9 mouse cellular contexts compared by ENCODE assay signal in genomic region chr10:63377468-63377867, GRCm38 (mm10). TPM values are rescaled to one million over a fixed set of nuclear protein-coding genes. Genes with fewer than 3 reads are reported as not detected.
DNase-seq lines count a peak whose midpoint lies in the region; ATAC-seq lines count a peak whose summit lies in the region.
"Had no signal": no experiment of that assay in that cellular context is flagged by ENCODE, and none has a peak within 500 bp of the region (broad histone marks: within the 10 kb centered on the region; RNA-seq: fewer than 3 reads in every experiment).

No protein-coding gene starts in this region.

- WGBS in forebrain, embryonic 10.5 days: 23% methylated on average over 9 of the region's 9 CpGs
- 21% methylated on average over 9 of the region's 9 CpGs for WGBS in forebrain, embryonic 12.5 days

- H3K27me3 ChIP-seq in forebrain, embryonic 10.5 days (ENCODE audit: poor library complexity, severe bottlenecking): peaks cover 16% of the 10 kb centered on the region
- H3K27me3 ChIP-seq in forebrain, embryonic 12.5 days: peaks cover 23% of the 10 kb centered on the region
- H3K27me3 ChIP-seq: liver, embryonic 15.5 days had no signal

- H3K9me3 ChIP-seq in forebrain, embryonic 10.5 days: no peaks in the 10 kb centered on the region
- no peaks in the 10 kb centered on the region for H3K9me3 ChIP-seq in forebrain, embryonic 12.5 days
- H3K9me3 ChIP-seq: liver, embryonic 15.5 days had no signal

- no peak overlapping the region for H3K4me3 ChIP-seq in forebrain, embryonic 10.5 days
- no peak overlapping the region for H3K4me3 ChIP-seq in forebrain, embryonic 12.5 days (replicated peaks)
- H3K4me3 ChIP-seq: liver, embryonic 15.5 days had no signal

- intact Hi-C loops in heart, postnatal 14 days (cut with DNase I): loop anchor here (1.0 to 5.0 kb wide), 3 partner anchors 40 to 225 kb away; no protein-coding TSS in a partner anchor

- H3K9ac ChIP-seq in forebrain, embryonic 12.5 days: no peak overlapping the region
- H3K9ac ChIP-seq: liver, embryonic 15.5 days had no signal

- peak; percentile 49 for DNase-seq in forebrain, embryonic 10.5 days (ENCODE audit: extremely low spot score, low spot score)
- DNase-seq in adrenal gland, adult (ENCODE audit: inconsistent age in 2 of 2, low spot score in 1 of 2): peak; percentile 64 to 88
- DNase-seq in embryo, embryonic 10 days (ENCODE audit: low spot score): peak; percentile 66
- peak; percentile 44 to 69 for DNase-seq in heart, postnatal 14 days
- DNase-seq in layer of hippocampus, postnatal 36 days: peak; percentile 21 to 22
- DNase-seq in right cerebral cortex, postnatal 25 days: peak; percentile 40

- H3K4me1 ChIP-seq in forebrain, embryonic 10.5 days: peaks cover 11% of the 10 kb centered on the region
- H3K4me1 ChIP-seq in forebrain, embryonic 12.5 days: peaks cover 6% of the 10 kb centered on the region; the same call in 1 of the 2 replicates

- H3K36me3 ChIP-seq in forebrain, embryonic 10.5 days (replicated peaks): no peaks in the 10 kb centered on the region
- H3K36me3 ChIP-seq in forebrain, embryonic 12.5 days (replicated peaks): no peaks in the 10 kb centered on the region
- H3K36me3 ChIP-seq: liver, embryonic 15.5 days had no signal

- no peak overlapping the region for H3K27ac ChIP-seq in forebrain, embryonic 10.5 days
- no peak overlapping the region for H3K27ac ChIP-seq in forebrain, embryonic 12.5 days
- H3K27ac ChIP-seq: liver, embryonic 15.5 days had no signal

- H3K4me2 ChIP-seq in forebrain, embryonic 12.5 days: no peak overlapping the region
- H3K4me2 ChIP-seq: liver, embryonic 15.5 days had no signal

- ATAC-seq in forebrain, embryonic 12.5 days (ENCODE audit: low FRiP score): no peak
- peak; percentile 57 for ATAC-seq in megakaryocyte-erythroid progenitor cell, adult 5-6 weeks (replicated peaks; ENCODE audit: low FRiP score, low TSS enrichment, poor library complexity, severe bottlenecking)

RNA-seq across cellular contexts. Expression of gene Sirt1, which starts 4.0 kb away (rescaled TPM):
- polyA plus RNA-seq in forebrain, embryonic 10.5 days (2016; fragmentation: Nextera tagmentation; extraction: Ambion mirVana): 5.4 and 6.8 TPM in 2 replicates
- 6.1 and 6.9 TPM in 2 replicates for polyA plus RNA-seq in forebrain, embryonic 12.5 days (2016; fragmentation: Nextera tagmentation; extraction: Ambion mirVana)
- total RNA-seq in heart, postnatal 14 days (2021): 10 to 100 TPM; 12.9 to 13.9 TPM
- 10 to 100 TPM; 12.8 to 15.4 TPM for total RNA-seq in layer of hippocampus, postnatal 36 days (2021)
- 29.8 and 39.3 TPM in 2 replicates for total RNA-seq in megakaryocyte-erythroid progenitor cell, adult 5-6 weeks (2014; fragmentation: Nextera tagmentation)
- 60.1 and 66.1 TPM in 2 replicates for total RNA-seq in megakaryocyte-erythroid progenitor cell, adult 5-6 weeks (2017)

RNA-seq across cellular contexts. Expression of gene Dnajc12, which starts 4.8 kb away (rescaled TPM):
- polyA plus RNA-seq in forebrain, embryonic 10.5 days (2016; fragmentation: Nextera tagmentation; extraction: Ambion mirVana): 9.6 and 9.9 TPM in 2 replicates
- polyA plus RNA-seq in forebrain, embryonic 12.5 days (2016; fragmentation: Nextera tagmentation; extraction: Ambion mirVana): 7.4 and 9.1 TPM in 2 replicates
- 1 to 10 TPM; 7.6 to 8.1 TPM for total RNA-seq in heart, postnatal 14 days (2021)
- 10 to 100 TPM; 16.8 to 23.7 TPM for total RNA-seq in layer of hippocampus, postnatal 36 days (2021)
- total RNA-seq in megakaryocyte-erythroid progenitor cell, adult 5-6 weeks (2014; fragmentation: Nextera tagmentation): 0.68 and 1.0 TPM in 2 replicates
- 2.5 and 2.8 TPM in 2 replicates for total RNA-seq in megakaryocyte-erythroid progenitor cell, adult 5-6 weeks (2017)

RNA-seq across cellular contexts. Expression of gene Gm7075, which starts 44.1 kb away (rescaled TPM):
- not detected in 2 replicates for polyA plus RNA-seq in forebrain, embryonic 10.5 days (2016; fragmentation: Nextera tagmentation; extraction: Ambion mirVana)
- polyA plus RNA-seq in forebrain, embryonic 12.5 days (2016; fragmentation: Nextera tagmentation; extraction: Ambion mirVana): not detected in 2 replicates
- not detected for total RNA-seq in heart, postnatal 14 days (2021)
- total RNA-seq in layer of hippocampus, postnatal 36 days (2021): not detected
- not detected in 2 replicates for total RNA-seq in megakaryocyte-erythroid progenitor cell, adult 5-6 weeks (2014; fragmentation: Nextera tagmentation)
- not detected in 2 replicates for total RNA-seq in megakaryocyte-erythroid progenitor cell, adult 5-6 weeks (2017)
- polyA plus RNA-seq: liver, embryonic 15.5 days had no signal

RNA-seq across cellular contexts. Expression of gene Ctnna3, which starts 52.4 kb away (rescaled TPM):
- 0.05 and 0.16 TPM in 2 replicates for polyA plus RNA-seq in forebrain, embryonic 10.5 days (2016; fragmentation: Nextera tagmentation; extraction: Ambion mirVana)
- polyA plus RNA-seq in forebrain, embryonic 12.5 days (2016; fragmentation: Nextera tagmentation; extraction: Ambion mirVana): 0.34 TPM in 1 of 2 replicates, not detected in the other
- total RNA-seq in heart, postnatal 14 days (2021): 10 to 100 TPM; 65.4 to 65.5 TPM
- total RNA-seq in layer of hippocampus, postnatal 36 days (2021): 1 to 10 TPM; 1.2 to 1.9 TPM
- not detected in 2 replicates for total RNA-seq in megakaryocyte-erythroid progenitor cell, adult 5-6 weeks (2014; fragmentation: Nextera tagmentation)
- total RNA-seq in megakaryocyte-erythroid progenitor cell, adult 5-6 weeks (2017): not detected in 2 replicates

Comparison
In these comparisons a context has a peak if more than half of its experiments do, and no peak if none do; other contexts are left out.
1. DNase-seq: peak in every context shown above with its lines; median percentile 76 in adrenal gland, adult; 66 in embryo, embryonic 10 days; 56 in heart, postnatal 14 days; 49 in forebrain, embryonic 10.5 days; 40 in right cerebral cortex, postnatal 25 days; 22 in layer of hippocampus, postnatal 36 days.